Mouse (Mus musculus) 3134 (cell line): ENCODE results near the gene Smad3.

Experiments
- DNase-seq: peaks from one replicate; pipeline ENCODE4 v3.0.0-alpha.2; 2011; ENCODE audit warnings: low spot score; ENCODE audit not compliant: insufficient read length; ENCODE audit errors: extremely low read depth

Smad3 gene

DNA sequence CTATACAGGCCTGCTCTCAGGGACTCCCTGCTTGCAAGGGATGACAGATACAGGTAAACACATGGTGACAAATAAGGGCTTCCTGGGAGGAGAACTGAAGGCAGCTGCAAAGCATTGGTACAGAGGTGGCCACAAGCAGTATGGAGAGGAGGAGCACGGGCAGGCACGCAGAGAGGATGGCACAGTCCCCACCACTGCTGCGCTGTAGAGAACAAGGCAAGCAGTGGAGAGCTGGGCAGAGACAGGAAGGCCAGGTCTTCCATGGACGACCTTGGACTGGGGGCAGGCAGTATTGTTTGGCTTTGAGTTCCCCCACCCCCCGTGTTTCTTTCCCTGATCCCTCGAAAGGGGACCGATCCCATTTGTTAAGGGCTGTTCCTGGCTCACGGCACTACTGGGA lies 112.7 kb downstream of the Smad3 start:
- DNase-seq: no peak

DNA sequence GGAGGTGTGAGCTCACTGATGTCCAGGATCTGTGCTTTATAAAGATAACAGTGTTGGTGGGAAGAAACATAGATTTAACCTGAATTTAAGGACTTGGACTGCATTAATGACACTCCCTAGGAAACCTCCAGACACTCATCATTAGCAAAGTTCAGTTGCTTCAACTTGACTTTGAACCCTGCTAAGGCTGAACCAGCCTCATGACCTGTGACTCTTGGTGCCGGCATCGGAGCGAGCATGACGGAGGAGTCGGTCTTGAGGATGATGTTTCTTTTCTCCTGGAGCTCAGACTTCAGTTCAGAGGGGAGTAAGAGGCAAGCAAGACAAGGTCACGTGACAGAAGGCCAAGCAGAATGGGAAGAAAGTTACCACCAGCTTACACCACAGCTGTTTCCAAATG lies 113.8 kb downstream of the Smad3 start:
- DNase-seq: no peak

DNA sequence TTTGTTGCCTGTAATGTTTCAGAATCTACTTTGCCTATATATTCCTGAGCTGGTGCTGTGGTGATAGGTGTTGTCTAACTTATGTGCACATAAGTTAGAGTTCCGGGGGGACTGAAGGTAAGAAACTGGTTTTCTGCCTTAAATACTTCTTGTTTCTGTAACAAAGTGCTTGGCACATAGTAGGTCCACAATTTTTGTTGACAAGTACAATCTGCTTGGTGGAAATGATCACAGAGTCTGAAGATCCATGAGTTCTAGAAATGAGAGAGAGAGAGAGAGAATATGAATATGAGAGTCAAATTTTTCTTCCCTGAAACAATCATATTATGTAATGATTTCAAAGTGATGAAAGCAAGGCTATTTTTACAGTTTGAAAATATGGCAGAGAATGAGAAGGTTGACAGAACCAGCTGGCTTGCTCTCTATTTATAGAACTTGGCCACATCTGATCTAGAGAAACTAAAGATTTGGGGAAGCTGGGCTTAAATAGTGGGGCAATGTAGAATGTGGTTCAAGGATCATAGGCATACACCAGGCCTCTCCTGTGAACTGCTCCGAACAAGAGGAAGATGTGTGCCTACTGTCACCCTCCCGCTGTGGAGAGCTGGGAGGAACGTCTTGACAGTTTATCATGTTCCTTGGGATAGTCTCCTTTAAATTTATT lies 115.7 kb downstream of the Smad3 start:
- no peak for DNase-seq

DNA sequence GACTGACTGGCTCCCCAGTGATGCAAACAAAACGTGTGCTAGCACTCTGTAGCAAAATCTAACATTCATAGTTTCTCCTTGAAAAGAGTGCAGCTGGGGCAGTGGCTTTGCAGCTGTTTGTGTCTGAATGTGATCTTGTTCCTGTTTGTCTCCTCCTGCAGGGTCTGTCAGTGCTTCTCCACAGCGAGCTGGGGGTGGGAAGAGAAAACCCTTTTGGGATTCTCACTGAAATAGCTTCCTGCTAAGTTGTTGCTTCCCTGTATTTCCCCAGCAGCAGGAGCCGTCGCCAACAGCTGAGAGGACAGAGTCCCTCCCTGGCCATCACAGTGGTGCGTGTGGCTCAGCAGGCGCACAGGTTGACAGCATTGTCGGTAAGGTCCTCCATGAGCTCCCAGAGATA lies 121.7 kb downstream of the Smad3 start:
- no peak for DNase-seq

DNA sequence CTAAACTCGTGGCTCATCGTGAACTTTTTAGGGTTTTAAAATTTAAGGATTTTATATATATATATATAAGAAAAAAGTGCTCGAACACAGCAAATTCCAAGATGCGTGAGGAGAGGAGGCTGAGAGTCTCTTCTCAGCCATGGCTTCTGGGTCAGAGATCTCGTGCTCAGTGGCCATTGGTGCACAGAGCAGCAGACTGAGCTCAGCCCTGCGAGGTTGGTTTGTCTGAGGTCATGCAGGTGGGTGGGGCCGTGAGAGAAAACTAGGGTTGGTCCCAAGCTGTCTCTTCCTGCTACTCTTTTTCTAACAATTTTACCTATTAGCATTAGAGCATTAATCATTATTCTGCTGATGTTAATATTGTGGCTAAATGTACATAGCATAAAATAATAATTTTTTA lies 124.5 kb downstream of the Smad3 start:
- no peak for DNase-seq

DNA sequence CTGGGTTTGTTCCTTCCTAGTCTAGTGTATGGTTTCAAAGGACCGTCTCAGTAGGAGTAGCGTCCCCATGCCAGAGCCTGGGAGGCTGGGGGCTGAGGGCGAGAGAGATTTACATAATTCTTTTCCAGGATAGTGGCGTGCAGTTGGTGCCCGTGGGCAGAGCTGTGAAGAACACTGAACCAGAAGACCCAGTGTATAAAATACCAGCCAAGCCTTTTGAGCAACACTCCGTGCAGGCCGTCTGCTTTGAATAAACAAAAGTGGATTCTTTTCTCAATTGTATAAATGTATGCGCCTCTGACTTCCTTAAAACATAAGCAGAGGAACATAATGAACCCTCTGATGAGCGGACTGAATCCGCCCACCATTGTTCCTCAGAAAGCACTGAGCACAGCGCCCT lies 124.9 kb downstream of the Smad3 start:
- DNase-seq: no peak

DNA sequence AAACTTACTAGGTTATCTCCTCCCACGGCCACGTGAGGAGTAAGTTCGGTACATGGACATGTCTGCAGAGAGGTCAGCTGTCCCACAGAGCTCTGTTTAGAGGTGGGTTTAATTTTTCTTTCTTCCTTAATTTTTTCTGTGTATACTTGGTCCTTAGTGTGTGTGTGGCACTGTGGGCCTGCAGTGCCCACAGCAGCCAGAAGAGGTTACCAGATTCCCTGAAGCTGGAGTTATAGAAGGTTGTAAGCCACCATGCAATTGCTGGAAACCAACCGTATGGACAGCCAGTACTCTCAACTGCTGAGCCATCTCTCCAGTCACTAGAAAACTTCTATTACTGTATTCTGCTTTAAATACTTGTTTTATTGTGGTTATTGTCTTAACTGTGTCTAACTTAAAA lies 125.7 kb downstream of the Smad3 start:
- DNase-seq: no peak

DNA sequence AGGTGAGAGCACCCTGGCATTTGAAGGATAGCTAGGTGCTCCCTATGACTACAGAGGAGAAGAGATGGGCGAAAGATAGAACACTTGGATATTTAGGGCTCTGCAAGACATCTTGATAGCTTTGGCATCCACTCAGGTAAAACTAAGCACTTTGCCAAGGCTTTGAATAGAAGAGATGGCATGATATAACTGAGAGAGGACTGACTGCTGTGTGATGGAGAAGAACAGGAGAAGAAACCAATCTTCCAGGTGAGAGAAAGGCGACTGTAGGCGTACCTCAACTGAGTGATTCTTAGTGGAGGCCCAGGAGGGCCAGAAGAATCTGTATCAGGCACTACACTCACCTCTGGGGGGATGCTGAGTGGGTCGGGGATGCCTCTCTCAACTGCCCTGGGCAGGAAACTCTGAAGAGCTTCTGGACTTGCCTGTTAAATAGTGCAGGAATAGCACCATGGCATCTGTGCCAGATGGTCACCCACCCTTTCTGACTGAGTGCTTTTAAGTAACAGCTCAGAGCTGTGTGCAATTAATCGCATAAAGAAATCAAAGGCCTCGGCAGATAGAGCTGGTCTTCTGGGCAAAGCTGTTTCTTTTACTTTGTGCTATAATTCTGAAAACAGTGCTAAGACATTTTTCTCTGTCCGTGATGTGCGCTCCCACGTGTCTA lies 132.6 kb downstream of the Smad3 start:
- no peak for DNase-seq

DNA sequence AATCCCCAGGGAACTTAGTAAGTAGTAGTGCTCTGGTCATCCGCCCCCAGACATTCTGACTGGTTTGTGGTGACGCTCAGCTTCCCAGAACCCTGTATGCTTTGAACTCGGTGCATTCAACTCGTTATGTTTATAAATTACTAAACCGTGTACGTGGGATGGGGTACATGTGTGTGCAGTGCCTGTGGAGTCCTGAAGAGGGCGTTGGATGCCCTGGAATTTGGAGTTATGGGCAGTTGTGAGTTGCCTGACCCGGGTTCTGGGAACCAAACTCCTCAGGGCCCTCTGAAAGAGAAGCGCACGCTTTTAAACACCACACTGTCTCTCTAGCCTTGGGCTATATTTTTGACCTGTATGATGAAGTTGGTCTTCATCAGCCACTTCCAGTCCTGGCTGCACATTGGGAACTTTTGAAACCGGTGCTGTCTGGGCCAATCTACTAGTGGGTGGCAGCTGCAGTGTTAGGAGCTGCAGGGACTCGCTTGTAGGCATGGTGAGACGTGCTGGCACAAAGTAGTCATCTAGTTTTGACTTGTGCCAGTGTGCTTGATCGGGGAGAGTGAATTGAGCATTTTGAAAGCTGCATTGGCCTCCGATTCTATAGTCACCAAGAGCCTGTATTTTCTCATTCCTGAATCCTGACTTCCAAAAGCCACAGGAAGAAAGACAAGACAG lies 133.8 kb downstream of the Smad3 start:
- DNase-seq: no peak

DNA sequence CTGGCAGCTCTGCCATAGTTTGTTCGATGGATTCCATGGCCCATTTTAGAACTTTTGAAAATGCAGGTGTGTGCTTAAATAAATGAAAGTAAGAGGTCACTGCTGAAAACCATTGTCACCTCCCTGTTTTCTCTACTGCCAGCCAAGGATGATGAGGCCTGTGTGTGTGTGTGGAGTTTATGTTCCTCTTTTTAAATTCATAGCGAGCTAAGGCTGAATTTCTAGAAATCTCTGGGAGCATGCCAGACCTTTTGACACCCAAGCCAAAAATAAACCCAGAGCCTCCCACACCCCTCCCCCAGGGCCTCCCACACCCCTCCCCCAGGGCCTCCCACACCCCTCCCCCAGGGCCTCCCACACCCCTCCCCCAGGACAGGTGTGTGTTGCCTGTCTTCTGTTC lies 139.8 kb downstream of the Smad3 start:
- DNase-seq: no peak

DNA sequence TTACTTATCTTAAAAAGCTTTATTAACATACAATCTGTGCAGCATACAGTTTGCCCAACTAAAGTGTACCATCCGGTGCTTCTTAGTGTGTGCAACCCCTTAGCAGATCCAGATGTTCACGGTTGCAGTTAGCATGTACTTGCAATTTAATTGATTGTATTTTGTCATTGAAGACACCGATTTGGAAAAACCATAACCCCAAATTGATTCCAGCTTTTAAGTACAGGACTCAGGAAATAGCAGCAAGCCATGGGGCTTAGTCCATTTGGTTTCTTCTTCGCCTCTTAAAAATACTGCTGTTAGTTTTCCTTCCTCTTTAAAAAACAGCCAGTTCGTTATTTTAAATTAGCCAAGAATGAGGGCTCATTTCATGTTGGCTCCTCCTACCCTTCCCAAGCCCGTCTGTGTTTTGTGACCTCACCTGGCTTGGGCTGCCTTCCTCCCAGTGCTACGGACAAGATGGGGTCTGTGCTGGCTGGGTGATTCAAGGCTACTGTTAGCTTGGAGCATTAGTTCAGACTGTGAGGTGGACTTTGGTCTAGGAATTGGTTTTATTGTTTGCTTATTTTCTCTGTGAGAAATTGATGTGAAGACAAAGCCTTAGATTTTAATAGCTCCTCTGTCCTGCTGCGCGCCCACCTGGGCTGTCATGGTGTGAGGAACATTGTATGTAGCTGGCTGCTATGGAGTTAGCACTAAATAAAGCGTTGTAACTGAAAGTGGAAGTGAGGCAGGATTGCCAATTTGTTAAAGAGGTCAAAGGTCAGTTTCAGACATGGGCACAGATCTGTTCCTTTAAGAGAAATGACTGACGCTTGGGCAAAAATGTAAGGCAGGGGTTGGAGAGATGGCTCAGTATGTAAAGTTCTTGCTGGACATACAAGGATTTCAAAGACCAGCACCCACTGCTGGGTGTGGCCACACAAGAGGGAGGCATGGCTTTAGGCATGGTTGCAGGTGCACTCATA lies 143.5 kb downstream of the Smad3 start:
- no peak for DNase-seq

DNA sequence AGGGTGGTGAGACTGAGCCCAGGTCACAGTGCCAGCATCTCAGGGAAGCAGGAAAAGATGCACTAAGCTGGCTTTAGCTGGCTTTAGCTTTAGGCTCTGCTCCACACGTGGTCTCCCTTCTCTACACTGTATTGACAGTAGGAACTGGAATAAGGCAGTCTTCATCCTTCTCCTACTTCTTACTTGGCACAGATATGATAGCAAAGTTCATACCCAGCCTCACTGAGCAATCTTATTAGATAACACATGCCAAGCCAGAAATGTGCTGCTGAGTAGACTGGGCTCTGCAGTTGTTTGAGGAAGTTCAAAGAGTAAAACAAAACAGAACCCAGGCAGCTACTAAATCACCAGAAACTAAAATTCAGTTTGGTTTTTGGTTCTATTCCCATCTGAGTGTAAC lies 144.2 kb downstream of the Smad3 start:
- no peak for DNase-seq

DNA sequence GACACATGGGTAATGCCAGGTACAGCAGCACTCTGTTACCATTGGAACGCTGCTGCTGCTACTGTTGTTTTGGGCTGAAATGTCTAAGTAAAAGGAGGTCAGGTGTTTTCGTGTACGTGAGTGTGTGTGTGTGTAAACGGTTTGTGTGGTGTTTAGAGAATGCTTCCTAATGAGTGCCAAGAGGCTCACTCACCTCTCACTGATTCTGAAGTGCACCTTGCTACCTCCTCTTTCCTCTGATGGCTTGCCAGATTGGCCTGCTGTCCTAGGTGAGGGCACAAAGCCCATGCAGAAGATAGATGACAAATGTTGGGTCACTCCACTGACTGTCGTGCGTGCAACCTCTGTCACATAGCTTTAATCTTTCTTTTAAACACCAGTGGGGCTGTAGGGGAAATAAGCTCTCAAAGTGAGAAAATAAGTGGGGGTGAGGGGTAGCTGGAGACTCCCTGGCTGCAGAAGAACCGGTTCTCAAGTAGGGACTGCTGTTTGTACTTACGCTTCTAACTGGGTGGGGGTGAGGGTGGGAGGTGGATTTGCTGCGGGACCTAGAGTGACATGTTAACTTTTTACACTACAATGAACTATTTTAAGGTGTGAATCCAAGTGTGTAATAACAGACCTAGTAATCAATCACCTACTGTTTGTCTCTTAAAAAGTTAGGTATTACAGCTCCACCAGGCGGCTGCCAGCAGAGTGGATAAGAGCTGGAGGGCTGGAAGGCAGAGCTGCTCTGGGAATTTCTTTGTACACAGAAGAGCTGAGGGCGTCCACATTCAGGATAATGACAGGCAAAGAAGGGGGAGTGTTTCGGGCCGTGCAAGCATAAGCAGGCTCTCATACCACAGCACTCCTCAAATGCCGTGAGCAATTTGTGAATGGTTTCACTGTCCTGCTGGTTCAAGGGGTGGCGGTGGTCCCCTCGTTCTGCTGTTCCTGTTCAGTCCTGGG lies 145.0 kb downstream of the Smad3 start:
- no peak for DNase-seq

DNA sequence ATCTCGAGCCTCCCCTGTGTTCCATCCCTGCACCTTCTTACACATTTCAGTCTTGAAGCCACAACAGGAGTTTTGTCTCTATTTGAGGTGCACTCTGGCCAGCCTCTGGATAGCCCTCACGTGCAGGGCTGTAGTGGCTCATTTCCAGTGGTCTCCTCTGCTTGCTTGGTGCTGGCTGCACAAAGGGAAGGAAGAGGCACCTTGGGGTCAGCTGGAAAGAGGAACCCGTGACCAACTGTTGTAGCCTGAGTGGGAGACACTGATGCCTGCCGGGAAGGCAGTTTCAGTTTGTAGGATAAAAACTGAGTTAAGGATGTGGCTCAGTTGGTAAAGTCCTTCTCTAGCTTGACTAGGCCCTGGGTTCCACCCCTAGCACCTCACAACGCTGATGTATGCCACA lies 145.8 kb downstream of the Smad3 start:
- DNase-seq: no peak

DNA sequence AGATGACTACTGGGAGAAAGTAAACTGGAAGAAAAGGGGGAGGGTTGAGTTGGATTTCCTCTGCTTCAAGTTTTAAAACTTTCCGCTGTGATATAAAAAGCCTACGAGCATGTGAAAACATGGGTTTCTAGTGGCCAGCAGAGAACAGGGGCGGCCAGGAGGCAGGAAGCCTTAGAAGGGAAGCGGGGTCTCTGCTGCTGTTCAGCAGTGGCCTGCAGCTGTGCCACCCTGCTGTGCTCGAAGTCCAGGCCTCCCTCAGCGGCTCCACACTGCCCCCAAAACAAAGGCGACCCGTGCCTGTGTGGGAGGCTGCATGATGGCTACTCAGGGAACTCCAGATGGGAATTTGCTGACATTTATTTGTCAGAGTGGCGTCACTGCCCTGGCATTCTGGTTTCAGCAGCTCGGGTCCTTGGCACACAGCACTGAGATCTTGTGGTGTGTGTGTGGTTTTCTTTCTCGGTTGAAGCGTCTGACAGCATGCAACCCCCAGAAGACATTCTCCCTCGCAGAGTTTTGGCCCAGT lies 146.9 kb downstream of the Smad3 start:
- DNase-seq: peak; percentile 84

DNA sequence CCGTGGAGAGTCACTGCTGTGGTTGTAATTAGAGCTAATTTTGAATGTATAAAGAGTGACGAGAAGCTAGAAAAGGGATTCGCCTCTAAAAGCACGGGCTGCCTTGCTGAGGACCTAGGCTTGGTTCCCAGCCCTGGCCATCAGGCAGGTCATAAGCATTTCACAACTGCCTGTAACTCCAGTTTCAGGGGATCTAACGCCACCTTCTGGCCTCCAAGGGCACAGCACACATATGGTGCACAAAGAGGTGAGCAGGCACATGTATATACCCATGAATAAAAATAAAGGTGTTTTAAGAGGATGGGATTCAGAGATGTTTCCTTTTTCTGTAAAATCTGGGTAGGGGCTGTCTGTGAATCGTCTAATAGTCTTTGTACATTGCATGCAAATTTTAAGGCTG lies 147.6 kb downstream of the Smad3 start:
- DNase-seq: no peak

DNA sequence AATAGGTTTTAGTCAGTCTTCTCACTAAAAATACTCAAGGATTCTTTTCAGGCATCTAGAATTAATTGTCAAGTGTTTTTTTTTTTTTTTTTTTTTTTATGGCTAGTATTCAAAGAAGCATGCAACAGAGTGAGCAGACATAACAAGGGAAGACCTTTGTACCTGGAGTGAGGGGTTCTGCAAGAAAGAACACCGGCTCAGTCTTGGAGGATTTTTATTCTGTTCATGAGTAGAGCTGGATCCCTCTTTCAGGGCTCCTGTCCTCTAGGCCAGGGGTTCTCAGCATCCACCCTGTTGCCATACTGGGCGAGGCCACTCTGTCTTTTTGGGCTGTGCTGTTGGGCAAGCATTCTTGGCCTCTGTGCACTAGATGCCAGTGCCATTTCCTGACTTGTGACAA lies 148.0 kb downstream of the Smad3 start:
- no peak for DNase-seq

DNA sequence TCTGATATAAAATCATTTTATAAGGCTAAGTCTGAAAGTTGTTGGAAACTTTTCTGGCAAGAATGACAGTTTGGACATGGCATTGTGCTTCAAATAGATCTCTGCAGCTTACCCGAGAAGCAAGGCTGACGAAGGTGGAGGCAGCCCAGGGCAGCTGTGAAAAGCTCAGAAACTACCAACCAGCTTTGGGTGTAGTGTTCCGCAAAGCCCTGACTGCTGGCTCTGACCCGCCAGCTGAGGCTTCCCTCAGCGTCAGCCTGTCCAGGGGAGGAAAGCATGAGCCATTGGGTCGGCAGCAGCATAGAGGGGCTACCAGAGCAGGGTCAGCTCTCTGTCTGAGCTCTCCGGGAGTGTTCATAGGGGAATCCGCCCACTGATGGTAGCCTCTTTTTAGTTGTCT lies 148.5 kb downstream of the Smad3 start:
- no peak for DNase-seq

DNA sequence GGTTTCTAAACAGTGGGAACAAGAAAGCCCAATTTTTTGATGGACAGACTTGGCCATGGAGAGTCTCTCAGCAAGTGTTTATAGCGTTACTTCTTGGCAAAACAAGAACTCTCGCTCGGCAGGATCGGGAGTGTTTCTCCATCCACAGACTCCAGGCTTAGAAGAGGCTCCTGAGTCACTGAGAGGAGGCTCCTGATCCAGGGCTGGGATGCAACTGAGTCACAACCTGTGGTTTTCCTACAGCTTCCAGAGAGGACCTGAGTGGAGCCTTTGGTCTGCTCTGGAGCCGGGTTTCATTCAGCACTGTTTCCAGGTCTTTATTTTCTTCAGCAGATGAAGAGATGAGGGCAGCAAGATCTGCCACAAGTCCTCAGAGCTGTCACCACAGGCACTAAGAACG lies 149.8 kb downstream of the Smad3 start:
- DNase-seq: peak; percentile 69

DNA sequence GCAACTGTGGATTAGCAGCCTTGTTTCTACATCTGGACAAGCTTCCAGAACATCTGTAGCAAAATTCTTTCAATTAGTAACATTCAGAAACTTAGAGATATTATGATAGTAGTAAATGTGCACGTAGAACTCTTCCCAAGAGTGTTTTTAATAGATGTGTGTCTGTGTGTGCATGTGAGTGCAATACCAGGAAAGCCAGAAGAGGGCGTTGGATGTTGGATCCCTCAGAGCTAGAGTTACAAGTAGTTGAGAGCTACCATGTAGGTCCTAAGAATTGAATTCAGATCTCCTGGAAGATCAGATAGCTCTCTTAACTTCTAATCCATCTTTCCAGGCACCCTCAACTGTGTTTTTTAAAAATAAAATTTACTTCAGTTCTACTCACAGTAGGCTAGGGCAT lies 151.2 kb downstream of the Smad3 start:
- DNase-seq: no peak
